Mouse (Mus musculus): ENCODE data around the gene Gm20388. TPM values are rescaled to one million over a fixed set of nuclear protein-coding genes. Genes with fewer than 3 reads are reported as not detected.

The Gm20388 gene
- polyA plus RNA-seq, 1 experiment from 2014 or later, result not detected

DNA sequence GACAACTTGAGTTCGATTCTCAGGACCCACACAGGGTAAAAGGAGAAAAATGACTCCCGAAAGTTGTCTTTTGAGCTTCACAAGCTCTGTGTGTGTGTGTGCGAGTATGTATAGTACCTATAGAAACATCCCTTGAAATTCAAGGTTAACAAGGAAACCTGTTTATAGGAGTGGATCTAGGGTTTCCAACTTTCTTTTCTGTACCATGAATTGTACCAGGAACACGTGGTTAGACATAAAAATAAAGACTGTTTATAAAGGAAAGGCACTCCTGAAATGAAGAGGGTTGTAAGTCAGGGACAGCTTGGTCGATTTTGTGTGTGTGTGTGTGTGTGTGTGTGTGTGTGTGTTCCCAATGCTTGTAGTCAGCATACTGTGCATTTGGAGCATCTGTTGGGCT, 1198.0 kb downstream of the Gm20388 start:
- H3K4me2 ChIP-seq (ENCODE audit: low read depth, low read length), result peak overlapping the region; percentile 89
- peak overlapping the region; percentile 96 for H3K9ac ChIP-seq (ENCODE audit: low read length)
- H3K27ac ChIP-seq (ENCODE audit: low read length), result no peak overlapping the region
- H3K9me3 ChIP-seq (ENCODE audit: control insufficient read depth, low read length), result no peaks in the 10 kb centered on the region
- H3K4me1 ChIP-seq (replicated peaks; ENCODE audit: control insufficient read depth, insufficient read depth, low read length), result peaks cover 8% of the 10 kb centered on the region
- peak overlapping the region; percentile 90 for H3K4me3 ChIP-seq (ENCODE audit: low read length)
- H3K36me3 ChIP-seq (ENCODE audit: control insufficient read depth, insufficient read depth, low read length), result peaks cover 2% of the 10 kb centered on the region; the same call in 1 of the 2 replicates
- ATAC-seq (ENCODE audit: low read depth), result no peak
- H3K27me3 ChIP-seq (ENCODE audit: control insufficient read depth, insufficient read depth, low read depth, low read length), result peaks cover 6% of the 10 kb centered on the region
- WGBS, result 11% methylated on average over 5 of the region's 5 CpGs

DNA sequence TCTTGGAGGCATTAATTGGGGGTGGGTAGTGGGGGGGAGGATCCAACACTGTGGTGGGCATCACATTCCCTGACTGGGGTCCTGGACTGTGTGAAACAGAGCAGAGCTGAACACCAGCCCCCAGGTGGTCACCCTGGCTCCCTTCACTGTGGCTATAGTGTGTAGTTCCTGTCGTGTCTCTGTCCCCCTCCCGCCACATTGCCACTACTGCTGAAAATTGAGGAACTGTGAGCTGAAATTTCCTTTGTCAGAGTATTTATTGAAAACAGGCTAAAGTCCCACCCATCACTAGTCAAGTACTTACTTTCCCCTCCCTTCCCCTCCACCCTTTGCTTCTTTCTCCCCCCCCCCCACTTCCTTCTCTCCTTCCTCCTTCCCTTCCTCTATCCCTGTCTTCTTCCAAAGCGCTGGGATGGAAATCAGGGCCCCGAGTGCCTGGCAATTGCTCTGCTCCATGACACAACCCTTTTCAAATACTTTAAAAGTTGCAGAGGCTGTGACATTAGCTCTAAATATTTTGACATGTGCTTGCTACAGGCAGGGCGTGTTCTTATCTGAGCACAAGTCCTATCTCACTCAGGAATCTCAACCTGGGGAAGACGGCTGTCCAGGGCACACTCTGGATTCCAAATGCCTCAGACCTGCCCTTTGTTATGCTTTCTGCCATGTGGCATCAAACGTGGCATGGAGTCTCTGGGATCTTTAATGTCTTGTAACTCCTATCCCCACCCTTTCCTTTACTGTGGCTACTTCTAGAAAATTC, 1200.7 kb downstream of the Gm20388 start:
- ATAC-seq (ENCODE audit: low read depth), result no peak
- H3K36me3 ChIP-seq (ENCODE audit: control insufficient read depth, insufficient read depth, low read length), result no peaks in the 10 kb centered on the region
- no peak overlapping the region for H3K4me3 ChIP-seq (ENCODE audit: low read length)
- no peak overlapping the region for H3K4me2 ChIP-seq (ENCODE audit: low read depth, low read length)
- peaks cover 29% of the 10 kb centered on the region for H3K27me3 ChIP-seq (ENCODE audit: control insufficient read depth, insufficient read depth, low read depth, low read length)
- H3K9me3 ChIP-seq (ENCODE audit: control insufficient read depth, low read length), result no peaks in the 10 kb centered on the region
- 21% methylated on average over 7 of the region's 7 CpGs for WGBS
- peaks cover 11% of the 10 kb centered on the region for H3K4me1 ChIP-seq (replicated peaks; ENCODE audit: control insufficient read depth, insufficient read depth, low read length)
- H3K9ac ChIP-seq (ENCODE audit: low read length), result no peak overlapping the region
- H3K27ac ChIP-seq (ENCODE audit: low read length), result no peak overlapping the region

DNA sequence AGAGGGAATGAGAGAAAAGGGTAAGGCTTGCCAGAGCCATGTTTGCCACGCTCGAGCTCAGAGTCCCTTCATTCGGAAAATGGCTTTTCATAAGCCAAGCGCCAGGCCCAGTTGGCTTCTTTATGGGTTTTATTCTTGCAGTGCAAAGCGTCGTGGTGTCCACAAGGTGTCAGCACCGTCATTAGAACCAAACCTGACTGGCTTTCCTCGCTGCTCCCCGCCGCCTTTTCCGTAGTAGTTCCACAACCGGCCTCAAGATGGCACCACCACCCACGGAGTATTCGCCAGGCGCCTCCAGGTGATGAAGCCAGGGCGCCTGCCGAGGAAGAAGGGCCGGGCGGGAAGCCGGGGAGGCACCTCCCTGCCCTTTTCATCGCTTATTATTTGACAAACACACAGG, 1202.6 kb downstream of the Gm20388 start:
- H3K27me3 ChIP-seq (ENCODE audit: control insufficient read depth, insufficient read depth, low read depth, low read length), result peaks cover 48% of the 10 kb centered on the region
- no peaks in the 10 kb centered on the region for H3K36me3 ChIP-seq (ENCODE audit: control insufficient read depth, insufficient read depth, low read length)
- peaks cover 13% of the 10 kb centered on the region for H3K4me1 ChIP-seq (replicated peaks; ENCODE audit: control insufficient read depth, insufficient read depth, low read length)
- 1% methylated on average over 20 of the region's 21 CpGs for WGBS
- no peak overlapping the region for H3K4me2 ChIP-seq (ENCODE audit: low read depth, low read length)
- peak; percentile 47; the same call in 1 of the 2 replicates for ATAC-seq (ENCODE audit: low read depth)
- H3K27ac ChIP-seq (ENCODE audit: low read length), result no peak overlapping the region
- no peaks in the 10 kb centered on the region for H3K9me3 ChIP-seq (ENCODE audit: control insufficient read depth, low read length)
- H3K4me3 ChIP-seq (ENCODE audit: low read length), result no peak overlapping the region
- H3K9ac ChIP-seq (ENCODE audit: low read length), result no peak overlapping the region

DNA sequence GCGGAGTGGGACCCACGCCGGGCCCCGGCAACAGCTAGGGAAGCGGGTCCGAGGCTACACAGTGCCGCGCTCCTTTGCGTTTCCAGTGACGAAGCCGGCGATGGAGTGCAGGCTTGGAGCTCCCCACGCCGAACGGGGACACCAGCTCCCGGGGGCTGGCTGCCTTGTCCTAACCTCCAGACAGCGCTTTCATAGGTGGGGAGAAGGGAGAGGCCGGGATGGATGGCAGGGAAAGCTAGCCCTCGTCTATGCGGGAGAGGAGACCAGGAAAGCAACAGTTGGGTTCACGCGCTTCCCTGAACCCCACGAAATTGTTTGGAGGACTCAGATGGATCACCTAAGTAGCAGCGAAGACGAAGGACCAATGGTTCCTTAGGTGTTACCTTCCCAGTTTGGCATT, 1204.5 kb downstream of the Gm20388 start:
- Histone ChIP-seq H3K9ac (ENCODE audit: low read length) (no peak overlapping the region), H3K9me3 (ENCODE audit: control insufficient read depth, low read length) (no peaks in the 10 kb centered on the region), H3K4me3 (ENCODE audit: low read length) (no peak overlapping the region), H3K4me1 (replicated peaks; ENCODE audit: control insufficient read depth, insufficient read depth, low read length) (peaks cover 13% of the 10 kb centered on the region), H3K27me3 (ENCODE audit: control insufficient read depth, insufficient read depth, low read depth, low read length) (peaks cover 66% of the 10 kb centered on the region), H3K27ac (ENCODE audit: low read length) (no peak overlapping the region), H3K4me2 (ENCODE audit: low read depth, low read length) (no peak overlapping the region), H3K36me3 (ENCODE audit: control insufficient read depth, insufficient read depth, low read length) (no peaks in the 10 kb centered on the region)
- 3% methylated on average over 25 of the region's 25 CpGs for WGBS
- no peak for ATAC-seq (ENCODE audit: low read depth)

DNA sequence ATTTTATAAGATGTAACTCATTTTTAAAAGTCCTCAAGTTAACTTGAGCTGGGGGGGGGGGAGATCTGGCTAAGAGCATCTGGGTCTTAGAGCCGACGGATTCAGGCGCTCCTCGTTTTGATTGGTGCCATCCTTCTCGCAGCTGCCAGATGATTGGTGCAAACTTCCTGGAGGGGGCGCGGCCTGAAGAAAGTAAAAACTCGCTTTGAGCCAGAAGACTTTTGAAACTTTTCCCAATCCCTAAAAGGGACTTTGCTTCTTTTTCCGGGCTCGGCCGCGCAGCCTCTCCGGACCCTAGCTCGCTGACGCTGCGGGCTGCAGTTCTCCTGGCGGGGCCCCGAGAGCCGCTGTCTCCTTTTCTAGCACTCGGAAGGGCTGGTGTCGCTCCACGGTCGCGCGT, 1205.3 kb downstream of the Gm20388 start, which contains the start of gene Foxc2:
Gene Foxc2, plus strand, starts transcription at position 224 of the 400 bp plus-strand sequence.
- peak within 1 kb of the TSS; percentile 45; the same call in 1 of the 2 replicates for H3K27ac ChIP-seq (ENCODE audit: low read length)
- H3K9ac ChIP-seq (ENCODE audit: low read length), result peak within 1 kb of the TSS; percentile 65
- peak within 1 kb of the TSS; percentile 95 for H3K4me2 ChIP-seq (ENCODE audit: low read depth, low read length)
- no peaks in the 10 kb centered on the region for H3K36me3 ChIP-seq (ENCODE audit: control insufficient read depth, insufficient read depth, low read length)
- H3K4me1 ChIP-seq (replicated peaks; ENCODE audit: control insufficient read depth, insufficient read depth, low read length), result peaks cover 13% of the 10 kb centered on the region
- no peaks in the 10 kb centered on the region for H3K9me3 ChIP-seq (ENCODE audit: control insufficient read depth, low read length)
- WGBS, result under 1% methylated on average over 25 of the region's 25 CpGs
- peak; percentile 81 for ATAC-seq (ENCODE audit: low read depth)
- peaks cover 74% of the 10 kb centered on the region for H3K27me3 ChIP-seq (ENCODE audit: control insufficient read depth, insufficient read depth, low read depth, low read length)
- H3K4me3 ChIP-seq (ENCODE audit: low read length), result peak within 1 kb of the TSS; percentile 61

DNA sequence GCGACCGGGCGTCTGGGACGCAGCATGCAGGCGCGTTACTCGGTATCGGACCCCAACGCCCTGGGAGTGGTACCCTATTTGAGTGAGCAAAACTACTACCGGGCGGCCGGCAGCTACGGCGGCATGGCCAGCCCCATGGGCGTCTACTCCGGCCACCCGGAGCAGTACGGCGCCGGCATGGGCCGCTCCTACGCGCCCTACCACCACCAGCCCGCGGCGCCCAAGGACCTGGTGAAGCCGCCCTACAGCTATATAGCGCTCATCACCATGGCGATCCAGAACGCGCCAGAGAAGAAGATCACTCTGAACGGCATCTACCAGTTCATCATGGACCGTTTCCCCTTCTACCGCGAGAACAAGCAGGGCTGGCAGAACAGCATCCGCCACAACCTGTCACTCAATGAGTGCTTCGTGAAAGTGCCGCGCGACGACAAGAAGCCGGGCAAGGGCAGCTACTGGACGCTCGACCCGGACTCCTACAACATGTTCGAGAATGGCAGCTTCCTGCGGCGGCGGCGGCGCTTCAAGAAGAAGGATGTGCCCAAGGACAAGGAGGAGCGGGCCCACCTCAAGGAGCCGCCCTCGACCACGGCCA, 1206.0 kb downstream of the Gm20388 start:
- WGBS, result under 1% methylated on average over 54 of the region's 55 CpGs
- Histone ChIP-seq H3K4me3 (ENCODE audit: low read length) (peak overlapping the region; percentile 61), H3K36me3 (ENCODE audit: control insufficient read depth, insufficient read depth, low read length) (no peaks in the 10 kb centered on the region), H3K9ac (ENCODE audit: low read length) (peak overlapping the region; percentile 65), H3K27me3 (ENCODE audit: control insufficient read depth, insufficient read depth, low read depth, low read length) (peaks cover 78% of the 10 kb centered on the region), H3K9me3 (ENCODE audit: control insufficient read depth, low read length) (no peaks in the 10 kb centered on the region), H3K4me1 (replicated peaks; ENCODE audit: control insufficient read depth, insufficient read depth, low read length) (peaks cover 13% of the 10 kb centered on the region), H3K27ac (ENCODE audit: low read length) (no peak overlapping the region; the same call in 1 of the 2 replicates), H3K4me2 (ENCODE audit: low read depth, low read length) (peak overlapping the region; percentile 95)
- peak; percentile 59 for ATAC-seq (ENCODE audit: low read depth)

DNA sequence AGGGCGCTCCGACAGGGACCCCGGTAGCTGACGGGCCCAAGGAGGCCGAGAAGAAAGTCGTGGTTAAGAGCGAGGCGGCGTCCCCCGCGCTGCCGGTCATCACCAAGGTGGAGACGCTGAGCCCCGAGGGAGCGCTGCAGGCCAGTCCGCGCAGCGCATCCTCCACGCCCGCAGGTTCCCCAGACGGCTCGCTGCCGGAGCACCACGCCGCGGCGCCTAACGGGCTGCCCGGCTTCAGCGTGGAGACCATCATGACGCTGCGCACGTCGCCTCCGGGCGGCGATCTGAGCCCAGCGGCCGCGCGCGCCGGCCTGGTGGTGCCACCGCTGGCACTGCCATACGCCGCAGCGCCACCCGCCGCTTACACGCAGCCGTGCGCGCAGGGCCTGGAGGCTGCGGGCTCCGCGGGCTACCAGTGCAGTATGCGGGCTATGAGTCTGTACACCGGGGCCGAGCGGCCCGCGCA, 1206.6 kb downstream of the Gm20388 start:
- peak overlapping the region; percentile 25; the same call in 1 of the 2 replicates for H3K9ac ChIP-seq (ENCODE audit: low read length)
- peaks cover 13% of the 10 kb centered on the region for H3K4me1 ChIP-seq (replicated peaks; ENCODE audit: control insufficient read depth, insufficient read depth, low read length)
- H3K27ac ChIP-seq (ENCODE audit: low read length), result no peak overlapping the region
- peak overlapping the region; percentile 95 for H3K4me2 ChIP-seq (ENCODE audit: low read depth, low read length)
- ATAC-seq (ENCODE audit: low read depth), result no peak
- H3K36me3 ChIP-seq (ENCODE audit: control insufficient read depth, insufficient read depth, low read length), result no peaks in the 10 kb centered on the region
- peaks cover 83% of the 10 kb centered on the region for H3K27me3 ChIP-seq (ENCODE audit: control insufficient read depth, insufficient read depth, low read depth, low read length)
- no peaks in the 10 kb centered on the region for H3K9me3 ChIP-seq (ENCODE audit: control insufficient read depth, low read length)
- H3K4me3 ChIP-seq (ENCODE audit: low read length), result peak overlapping the region; percentile 61
- 0% methylated on average over 43 of the region's 62 CpGs for WGBS

DNA sequence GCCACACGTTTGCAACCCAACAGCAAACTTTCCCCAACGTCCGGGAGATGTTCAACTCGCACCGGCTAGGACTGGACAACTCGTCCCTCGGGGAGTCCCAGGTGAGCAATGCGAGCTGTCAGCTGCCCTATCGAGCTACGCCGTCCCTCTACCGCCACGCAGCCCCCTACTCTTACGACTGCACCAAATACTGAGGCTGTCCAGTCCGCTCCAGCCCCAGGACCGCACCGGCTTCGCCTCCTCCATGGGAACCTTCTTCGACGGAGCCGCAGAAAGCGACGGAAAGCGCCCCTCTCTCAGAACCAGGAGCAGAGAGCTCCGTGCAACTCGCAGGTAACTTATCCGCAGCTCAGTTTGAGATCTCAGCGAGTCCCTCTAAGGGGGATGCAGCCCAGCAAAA, 1207.3 kb downstream of the Gm20388 start:
- 0 out of 2 replicates have a peak overlapping the region, but pooled peaks have one; percentile 6 for H3K9ac ChIP-seq (ENCODE audit: low read length)
- WGBS, result 1% methylated on average over 28 of the region's 28 CpGs
- no peaks in the 10 kb centered on the region for H3K9me3 ChIP-seq (ENCODE audit: control insufficient read depth, low read length)
- H3K36me3 ChIP-seq (ENCODE audit: control insufficient read depth, insufficient read depth, low read length), result no peaks in the 10 kb centered on the region
- H3K27ac ChIP-seq (ENCODE audit: low read length), result no peak overlapping the region
- H3K27me3 ChIP-seq (ENCODE audit: control insufficient read depth, insufficient read depth, low read depth, low read length), result peaks cover 90% of the 10 kb centered on the region
- peaks cover 13% of the 10 kb centered on the region for H3K4me1 ChIP-seq (replicated peaks; ENCODE audit: control insufficient read depth, insufficient read depth, low read length)
- peak overlapping the region; percentile 61 for H3K4me3 ChIP-seq (ENCODE audit: low read length)
- ATAC-seq (ENCODE audit: low read depth), result no peak
- peak overlapping the region; percentile 95; the same call in 1 of the 2 replicates for H3K4me2 ChIP-seq (ENCODE audit: low read depth, low read length)
